Mouse (Mus musculus): ENCODE data around the gene Zbtb25.

Gene Zbtb25

GRCm38 (mm10) chr12:76336111-76336965 is 33.1 kb downstream of the Zbtb25 start:
- DNase-seq = no peak

GRCm38 (mm10) chr12:76335641-76336040 is 33.8 kb downstream of the Zbtb25 start:
- DNase-seq = no peak

GRCm38 (mm10) chr12:76333688-76334087 is 35.7 kb downstream of the Zbtb25 start:
- no peak for DNase-seq

- DNase-seq = no peak
Measured at GRCm38 (mm10) chr12:76328567-76329354, 40.6 kb downstream of the Zbtb25 start.

- DNase-seq = no peak
Measured at GRCm38 (mm10) chr12:76326437-76327220, 42.8 kb downstream of the Zbtb25 start.

GRCm38 (mm10) chr12:76324679-76325431 is 44.5 kb downstream of the Zbtb25 start, which contains the start of gene Akap5:
Akap5 (plus strand) TSS chr12:76324891.
- DNase-seq = no peak

GRCm38 (mm10) chr12:76318282-76319212 is 50.9 kb downstream of the Zbtb25 start:
- DNase-seq = no peak

- no peak for DNase-seq
Measured at GRCm38 (mm10) chr12:76311951-76312350, 57.5 kb downstream of the Zbtb25 start.

- no peak for DNase-seq
Measured at GRCm38 (mm10) chr12:76311227-76311626, 58.2 kb downstream of the Zbtb25 start.

- DNase-seq = no peak
Measured at GRCm38 (mm10) chr12:76310633-76311032, 58.8 kb downstream of the Zbtb25 start.

GRCm38 (mm10) chr12:76310007-76310406 is 59.4 kb downstream of the Zbtb25 start:
- no peak for DNase-seq

GRCm38 (mm10) chr12:76308436-76308835 is 61.0 kb downstream of the Zbtb25 start:
- DNase-seq = no peak

GRCm38 (mm10) chr12:76307964-76308363 is 61.4 kb downstream of the Zbtb25 start:
- DNase-seq = no peak

GRCm38 (mm10) chr12:76306852-76307561 is 62.4 kb downstream of the Zbtb25 start:
- DNase-seq = no peak

GRCm38 (mm10) chr12:76305107-76305506 is 64.3 kb downstream of the Zbtb25 start:
- no peak for DNase-seq

GRCm38 (mm10) chr12:76304199-76304598 is 65.2 kb downstream of the Zbtb25 start:
- DNase-seq = peak; percentile 51

GRCm38 (mm10) chr12:76303474-76303873 is 65.9 kb downstream of the Zbtb25 start:
- DNase-seq = peak; percentile 78

- no peak for DNase-seq
Measured at GRCm38 (mm10) chr12:76300367-76300766, 69.0 kb downstream of the Zbtb25 start.

GRCm38 (mm10) chr12:76299361-76299906 is 70.0 kb downstream of the Zbtb25 start:
- DNase-seq = no peak

GRCm38 (mm10) chr12:76297830-76298229 is 71.6 kb downstream of the Zbtb25 start:
- DNase-seq = no peak
